Mouse (Mus musculus) embryonic stem cell, embryonic (primary cell): ENCODE measurements at regions not wholly inside any gene's neighbourhood (a gene's known extent, or its start where the extent isn't known, plus 50 kb on each side); places are given as distances from the start of the nearest gene placed in this dataset.

ENCODE experiments used
- CTCF ChIA-PET, 4 experiments: fragments of 300-600 bp in 2 of 4; fragments of 350-600 bp in 2 of 4; sonication (Branson Sonifier 250); formaldehyde crosslinking; loops; one replicate each; lab custom pipeline; 2022; ENCODE audit warnings: inconsistent platforms in 2 of 4; lab: Charles Lee
- POLR2A ChIA-PET, 4 experiments: fragments of 300-600 bp in 2 of 4; fragments of 350-600 bp in 2 of 4; sonication (Branson Sonifier 250); formaldehyde crosslinking; loops; one replicate each; lab custom pipeline; 2022; ENCODE audit warnings: antibody characterized with exemption in 4 of 4, inconsistent platforms in 1 of 4; lab: Charles Lee

- POLR2A ChIA-PET = no interaction called here
Measured at GRCm38 (mm10) chr14:94541995-94542394, 651.5 kb upstream of the Pcdh9 start.

GRCm38 (mm10) chr14:94525648-94526047 lies 635.2 kb upstream of the Pcdh9 start:
- CTCF ChIA-PET = no interaction called here
- POLR2A ChIA-PET = no interaction called here

More at GRCm38 (mm10) chr14:94541995-94542394, 651.5 kb upstream of the Pcdh9 start:
- CTCF ChIA-PET = no interaction called here

- CTCF ChIA-PET = no interaction called here
- POLR2A ChIA-PET = no interaction called here
Measured at GRCm38 (mm10) chr14:94525238-94525637, 634.8 kb upstream of the Pcdh9 start.

GRCm38 (mm10) chr14:94522007-94522406 lies 631.5 kb upstream of the Pcdh9 start:
- ChIA-PET CTCF (no interaction called here), POLR2A (no interaction called here)

GRCm38 (mm10) chr14:94491370-94491769 lies 600.9 kb upstream of the Pcdh9 start:
- CTCF ChIA-PET = no interaction called here
- POLR2A ChIA-PET = no interaction called here

DNA sequence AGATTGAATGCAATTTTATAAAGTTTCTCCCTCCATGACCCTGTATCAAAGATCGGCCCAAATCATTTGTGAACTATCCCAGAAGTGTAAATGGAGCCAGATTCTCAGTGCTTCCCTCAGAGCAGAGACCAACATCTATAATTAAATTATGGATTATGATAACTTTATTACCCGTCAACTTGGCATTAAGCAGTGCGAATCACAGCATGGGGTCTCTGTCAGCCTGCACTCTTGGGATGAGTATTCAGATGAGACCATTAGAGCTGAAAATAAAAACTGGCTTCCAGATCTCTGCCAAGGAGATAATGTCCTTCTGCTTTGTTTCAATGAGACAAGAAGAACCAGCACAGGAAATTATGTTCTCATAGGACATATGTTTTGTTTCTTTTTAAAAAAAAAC lies 585.4 kb upstream of the Pcdh9 start:
- ChIA-PET CTCF (no interaction called here), POLR2A (no interaction called here)

DNA sequence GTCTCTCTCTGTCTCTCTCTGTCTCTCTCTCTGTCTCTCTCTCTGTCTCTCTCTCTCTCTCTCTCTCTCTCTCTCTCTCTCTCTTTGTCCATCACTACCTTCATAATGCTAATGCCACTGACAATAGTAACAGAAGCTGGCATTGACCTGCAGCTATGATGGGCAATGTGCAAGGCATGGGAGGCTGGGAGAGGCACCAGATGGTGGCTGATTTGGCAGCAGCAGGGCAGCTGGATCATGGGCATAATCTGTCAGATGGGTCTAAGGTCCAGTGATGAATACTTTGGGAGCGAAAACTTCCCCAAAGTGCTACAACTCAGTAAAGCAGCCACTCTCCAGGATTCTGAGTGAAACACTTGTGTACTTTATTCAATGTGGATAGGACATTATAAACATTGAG lies 582.7 kb upstream of the Pcdh9 start:
- POLR2A ChIA-PET = no interaction called here

DNA sequence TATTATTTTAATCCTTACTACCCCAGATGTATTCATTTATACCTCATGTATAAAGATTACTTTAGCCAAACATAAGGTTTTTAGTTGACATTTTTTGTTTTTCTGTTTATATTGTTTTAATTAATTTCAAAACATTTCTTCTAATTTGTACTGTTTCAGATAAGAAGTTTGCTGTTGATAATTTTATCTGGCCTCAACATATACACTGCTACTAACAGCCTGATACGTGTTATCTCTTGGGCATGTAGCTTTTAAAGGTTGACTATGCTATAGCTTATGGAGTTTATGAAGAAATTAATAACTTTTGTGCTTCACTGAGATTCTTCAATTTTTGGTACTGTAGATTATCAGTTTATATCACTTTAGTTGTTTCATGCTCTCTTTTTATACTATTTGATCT lies 555.5 kb upstream of the Pcdh9 start:
- ChIA-PET CTCF (no interaction called here), POLR2A (no interaction called here)

More for the DNA sequence above, 582.7 kb upstream of the Pcdh9 start:
- CTCF ChIA-PET = interaction anchor here in 1 of 4 experiments (0.7 kb wide), 1 partner anchor 211 kb away, joined by 5 read pairs; no protein-coding TSS in a partner anchor

DNA sequence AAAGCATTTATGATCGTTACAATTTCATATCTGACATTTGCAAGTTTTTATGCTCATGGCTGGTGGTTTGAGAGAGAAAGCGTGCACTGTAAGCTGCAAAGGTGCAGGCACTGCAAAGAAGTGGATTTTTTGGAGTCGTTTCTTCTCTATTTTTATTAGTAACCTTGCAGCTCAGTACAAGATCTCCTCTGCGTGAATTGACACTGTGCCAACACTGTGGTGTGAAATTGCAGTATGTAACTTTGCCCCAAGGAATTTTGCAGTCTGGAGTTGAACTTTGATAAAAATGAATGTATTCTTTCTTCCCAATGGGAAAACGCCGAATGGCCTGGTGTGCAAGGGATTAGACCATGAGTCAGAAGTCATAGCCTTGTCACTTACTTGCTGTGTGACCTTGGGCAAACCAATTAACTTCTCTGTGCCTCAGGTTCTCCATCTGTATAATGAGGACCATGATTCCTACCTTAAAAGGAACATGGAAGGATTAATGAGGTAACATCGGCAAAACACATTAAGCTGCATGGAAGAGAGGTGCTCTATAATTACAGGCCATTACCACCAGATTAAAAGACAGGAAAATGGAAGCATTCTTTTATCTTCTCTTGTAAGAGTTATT lies 543.0 kb upstream of the Pcdh9 start:
- CTCF ChIA-PET = no interaction called here
- POLR2A ChIA-PET = no interaction called here

GRCm38 (mm10) chr14:94427611-94428186 lies 537.2 kb upstream of the Pcdh9 start:
- POLR2A ChIA-PET = no interaction called here
- CTCF ChIA-PET = no interaction called here
